Mouse (Mus musculus) hindbrain, embryonic 16.5 days (tissue): ENCODE results near the gene Frs3. TPM values are rescaled to one million over a fixed set of nuclear protein-coding genes. Genes with fewer than 3 reads are reported as not detected.

Experiments
- ATAC-seq: fragments of 200-750 bp; cut with Nextera tagmentation; 2 replicates; pipeline ENCODE4 v1.8.0; 2017; ENCODE audit warnings: moderate TSS enrichment, moderate library complexity
- H3K27ac ChIP-seq: fragments of 300-500 bp; sonication (generic); 2 replicates; pipeline ENCODE4 v1.5.1; 2014; ENCODE audit warnings: low read depth, mild to moderate bottlenecking, control low read depth, low read length, moderate library complexity
- H3K27me3 ChIP-seq: fragments of 300-500 bp; sonication (generic); replicated peaks from 2 replicates; pipeline ENCODE4 v1.6.1; 2014; ENCODE audit warnings: low read length; ENCODE audit not compliant: control insufficient read depth, insufficient read depth
- H3K36me3 ChIP-seq: fragments of 300-500 bp; sonication (generic); 2 replicates; pipeline ENCODE4 v1.6.1; 2014; ENCODE audit warnings: mild to moderate bottlenecking, low read length, moderate library complexity, mixed read lengths; ENCODE audit not compliant: control insufficient read depth, insufficient read depth
- H3K4me1 ChIP-seq: fragments of 300-500 bp; sonication (generic); 2 replicates; pipeline ENCODE4 v1.6.1; 2014; ENCODE audit warnings: low read depth, low read length; ENCODE audit not compliant: control insufficient read depth, insufficient read depth
- H3K4me2 ChIP-seq: fragments of 300-500 bp; sonication (generic); 2 replicates; pipeline ENCODE4 v1.6.1; 2014; ENCODE audit warnings: mild to moderate bottlenecking, low read length, control low read depth, moderate library complexity
- H3K4me3 ChIP-seq: fragments of 300-500 bp; sonication (generic); 2 replicates; pipeline ENCODE4 v1.5.1; 2014; ENCODE audit warnings: mild to moderate bottlenecking, low read length, control low read depth, moderate library complexity
- H3K9ac ChIP-seq: fragments of 300-500 bp; sonication (generic); 2 replicates; pipeline ENCODE4 v1.6.1; 2014; ENCODE audit warnings: low read depth, mild to moderate bottlenecking, control low read depth, low read length, moderate library complexity
- H3K9me3 ChIP-seq: fragments of 300-500 bp; sonication (generic); 2 replicates; pipeline ENCODE4 v1.6.1; 2014; ENCODE audit warnings: mild to moderate bottlenecking, low read length, moderate library complexity; ENCODE audit not compliant: control insufficient read depth
- WGBS: fragments of 180-500 bp; shearing (Covaris S2); extraction: QIAGEN DNeasy Blood & Tissue Kit; methylation state at CpG from one replicate; pipeline ENCODE4 v1.1.7; 2014; 5-methylcytosine and 5-hydroxymethylcytosine counted together
- polyA plus RNA-seq: library from polyadenylated mRNA; unstranded; fragments of >200 nt; fragmentation: Nextera tagmentation; extraction: Ambion mirVana; gene quantifications from 2 replicates; pipeline ENCODE4 v1.2.1, GENCODE M21; 2015

Frs3 gene
- polyA plus RNA-seq, 1 experiment from 2014 or later: 58.1 TPM

DNA sequence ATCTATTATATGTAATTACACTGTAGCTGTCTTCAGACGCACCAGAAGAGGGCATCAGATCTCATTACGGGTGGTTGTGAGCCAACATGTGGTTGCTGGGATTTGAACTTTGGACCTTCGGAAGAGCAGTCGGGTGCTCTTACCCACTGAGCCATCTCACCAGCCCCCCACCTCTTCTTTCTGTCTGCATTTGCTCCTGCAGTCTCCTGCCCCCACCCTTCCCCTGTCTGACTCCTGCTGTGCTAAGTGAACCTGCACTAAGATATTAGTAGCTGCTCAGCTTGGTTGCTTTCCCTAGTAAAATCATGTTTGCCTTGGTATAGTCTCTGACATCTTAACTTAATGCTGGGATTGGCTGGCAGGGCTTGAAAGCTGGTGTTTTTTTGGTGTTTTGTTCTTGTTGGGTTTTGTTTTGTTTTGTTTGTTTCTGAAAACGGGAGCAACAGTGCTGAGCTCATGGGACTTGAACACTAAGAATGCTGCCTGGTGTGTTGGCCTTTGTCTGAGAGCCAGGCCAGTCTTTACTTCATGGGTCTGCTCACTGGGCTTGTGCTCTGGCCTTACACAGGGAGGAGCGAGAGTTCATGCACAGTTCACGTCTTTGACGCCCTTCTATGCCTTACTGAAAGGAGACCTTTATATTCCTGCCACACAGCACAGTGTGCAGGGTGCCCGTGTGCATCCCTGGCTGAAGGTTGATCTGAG lies 25.7 kb upstream of the Frs3 start:
- peak; percentile 51; the same call in 1 of the 2 replicates for ATAC-seq
- Histone ChIP-seq H3K27ac (no peak overlapping the region), H3K9ac (no peak overlapping the region), H3K36me3 (no peaks in the 10 kb centered on the region), H3K4me3 (no peak overlapping the region), H3K4me1 (no peaks in the 10 kb centered on the region), H3K9me3 (no peaks in the 10 kb centered on the region), H3K27me3 (no peaks in the 10 kb centered on the region), H3K4me2 (no peak overlapping the region)
- 29% methylated on average over 9 of the region's 9 CpGs for WGBS

DNA sequence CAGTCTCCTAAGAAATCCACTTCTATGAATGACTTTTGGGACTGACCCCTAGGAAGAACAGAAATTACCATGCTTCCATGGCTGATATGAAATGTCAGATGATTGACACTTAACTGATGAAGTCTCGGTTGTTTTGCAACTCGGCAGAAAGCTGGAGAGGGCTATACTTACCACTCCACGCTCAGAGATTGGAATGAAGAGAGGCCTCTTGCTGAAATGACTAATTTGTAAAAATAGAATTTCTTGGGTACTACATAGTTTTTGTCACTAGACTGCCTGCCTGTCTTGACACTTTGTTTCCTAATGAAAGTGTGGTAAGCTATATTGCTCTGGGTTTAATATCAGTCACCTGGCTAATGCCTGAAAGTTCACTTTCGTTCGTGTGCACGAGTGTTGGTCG lies 24.4 kb upstream of the Frs3 start:
- no peak overlapping the region for H3K4me2 ChIP-seq
- no peaks in the 10 kb centered on the region for H3K36me3 ChIP-seq
- 85% methylated on average over 7 of the region's 7 CpGs for WGBS
- H3K9me3 ChIP-seq: no peaks in the 10 kb centered on the region
- peaks cover 2% of the 10 kb centered on the region; the same call in 1 of the 2 replicates for H3K4me1 ChIP-seq
- no peak for ATAC-seq
- no peak overlapping the region for H3K4me3 ChIP-seq
- H3K27me3 ChIP-seq: no peaks in the 10 kb centered on the region
- H3K27ac ChIP-seq: no peak overlapping the region
- H3K9ac ChIP-seq: no peak overlapping the region

DNA sequence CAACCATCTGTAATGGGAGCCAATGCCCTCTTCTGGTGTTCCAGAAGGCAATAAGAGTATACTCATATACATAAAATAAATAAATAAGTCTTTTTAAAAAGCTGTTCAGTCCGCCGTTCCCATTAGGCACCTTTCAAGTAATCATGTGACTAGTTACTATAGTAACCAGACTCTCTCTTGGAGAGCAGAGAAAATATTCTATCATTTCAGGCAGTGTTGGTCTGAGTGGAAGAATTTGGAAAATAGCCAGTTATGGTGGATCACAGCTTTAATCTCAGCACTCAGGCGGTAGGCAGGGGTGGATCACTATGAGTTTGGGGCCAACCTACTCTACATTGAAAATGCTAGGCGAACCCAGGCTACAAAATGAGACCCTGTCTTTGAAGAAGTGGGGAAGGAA lies 19.7 kb upstream of the Frs3 start:
- ATAC-seq: peak; percentile 41; the same call in 1 of the 2 replicates

DNA sequence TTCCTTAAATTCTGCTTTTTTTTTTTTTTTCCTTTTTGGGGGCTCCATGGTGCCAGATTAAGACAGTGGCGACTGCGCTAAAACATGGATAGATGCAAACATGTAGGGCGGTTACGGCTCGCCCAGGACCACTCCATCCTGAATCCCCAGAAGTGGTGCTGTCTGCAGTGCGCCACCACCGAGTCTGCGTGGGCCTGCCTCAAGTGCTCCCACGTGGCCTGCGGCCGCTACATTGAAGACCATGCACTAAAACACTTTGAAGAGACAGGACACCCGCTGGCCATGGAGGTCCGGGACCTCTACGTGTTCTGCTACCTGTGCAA lies 16.9 kb upstream of the Frs3 start:
- 22% methylated on average over 14 of the region's 14 CpGs for WGBS
- ATAC-seq: peak; percentile 35; the same call in 1 of the 2 replicates
- Histone ChIP-seq H3K9ac (peak overlapping the region; percentile 61), H3K4me1 (peaks cover 15% of the 10 kb centered on the region), H3K27ac (no peak overlapping the region), H3K4me2 (peak overlapping the region; percentile 84), H3K4me3 (peak overlapping the region; percentile 45), H3K36me3 (peaks cover 3% of the 10 kb centered on the region; the same call in 1 of the 2 replicates), H3K9me3 (no peaks in the 10 kb centered on the region), H3K27me3 (no peaks in the 10 kb centered on the region; the same call in none of the 2 replicates)

More for the DNA sequence above, 19.7 kb upstream of the Frs3 start:
- Histone ChIP-seq H3K36me3 (no peaks in the 10 kb centered on the region), H3K9ac (no peak overlapping the region), H3K27me3 (no peaks in the 10 kb centered on the region; the same call in none of the 2 replicates), H3K9me3 (no peaks in the 10 kb centered on the region), H3K4me3 (no peak overlapping the region), H3K4me1 (peaks cover 15% of the 10 kb centered on the region), H3K4me2 (no peak overlapping the region), H3K27ac (no peak overlapping the region)
- WGBS: 41% methylated on average over 4 of the region's 4 CpGs

DNA sequence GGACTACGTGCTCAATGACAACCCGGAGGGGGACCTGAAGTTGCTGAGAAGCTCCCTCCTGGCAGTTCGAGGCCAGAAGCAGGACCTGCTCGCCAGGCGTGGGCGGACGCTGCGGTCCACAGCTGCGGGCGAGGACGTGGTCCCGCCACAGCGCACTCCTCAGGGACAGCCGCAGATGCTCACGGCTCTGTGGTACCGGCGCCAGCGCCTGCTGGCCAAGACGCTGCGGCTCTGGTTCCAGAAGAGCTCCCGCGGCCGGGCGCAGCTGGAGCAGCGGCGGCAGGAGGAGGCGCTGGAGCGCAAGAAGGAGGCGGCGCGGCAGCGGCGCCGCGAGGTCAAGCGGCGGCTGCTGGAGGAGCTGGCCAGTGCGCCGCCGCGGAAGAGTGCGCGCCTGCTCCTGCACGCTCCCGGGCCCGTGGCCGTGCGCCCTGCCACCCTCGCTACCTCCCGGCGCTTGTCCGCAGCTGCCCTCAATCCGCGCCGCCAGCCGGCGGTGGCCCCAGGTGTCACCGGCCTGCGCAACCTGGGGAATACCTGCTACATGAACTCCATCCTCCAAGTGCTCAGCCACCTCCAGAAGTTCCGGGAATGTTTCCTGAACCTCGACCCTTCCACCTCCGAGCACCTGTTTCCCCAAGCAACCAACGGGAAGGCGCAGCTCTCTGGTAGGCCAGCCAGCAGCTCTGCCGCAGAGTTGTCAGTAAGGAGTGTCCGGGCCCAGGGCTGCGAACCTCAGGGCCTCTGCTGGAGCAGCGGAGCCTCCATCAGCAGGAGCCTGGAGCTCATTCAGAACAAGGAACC lies 16.3 kb upstream of the Frs3 start:
- Histone ChIP-seq H3K27ac (no peak overlapping the region), H3K9ac (peak overlapping the region; percentile 61), H3K4me1 (peaks cover 15% of the 10 kb centered on the region), H3K9me3 (no peaks in the 10 kb centered on the region), H3K4me2 (peak overlapping the region; percentile 84), H3K27me3 (no peaks in the 10 kb centered on the region; the same call in none of the 2 replicates), H3K4me3 (peak overlapping the region; percentile 45), H3K36me3 (peaks cover 4% of the 10 kb centered on the region; the same call in 1 of the 2 replicates)
- ATAC-seq: peak; percentile 49
- 6% methylated on average over 44 of the region's 68 CpGs for WGBS

DNA sequence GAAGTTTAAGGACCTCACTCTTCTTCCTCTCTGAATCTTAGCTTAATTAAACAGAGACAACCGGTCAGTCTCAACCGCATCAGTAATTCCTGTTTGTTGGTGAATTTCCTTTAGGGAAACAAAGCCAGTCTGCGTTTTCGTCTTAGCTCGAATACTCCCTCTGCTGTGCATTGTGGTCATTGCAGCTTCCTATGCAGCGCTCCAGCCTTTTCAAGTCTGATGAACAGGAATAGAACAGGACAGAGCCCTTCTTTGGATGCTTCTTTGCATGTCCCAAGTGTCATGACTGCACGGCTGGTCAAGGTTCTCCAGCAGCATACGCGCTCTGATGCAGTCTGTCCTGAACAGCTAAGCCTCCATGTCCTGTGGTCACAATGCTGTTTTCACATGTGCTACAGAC lies 12.2 kb upstream of the Frs3 start:
- ATAC-seq: no peak
- peaks cover 13% of the 10 kb centered on the region for H3K4me1 ChIP-seq
- no peak overlapping the region for H3K27ac ChIP-seq
- no peak overlapping the region for H3K4me2 ChIP-seq
- WGBS: 15% methylated on average over 9 of the region's 9 CpGs
- H3K4me3 ChIP-seq: no peak overlapping the region
- H3K9ac ChIP-seq: no peak overlapping the region
- no peaks in the 10 kb centered on the region for H3K9me3 ChIP-seq
- peaks cover 25% of the 10 kb centered on the region for H3K36me3 ChIP-seq
- H3K27me3 ChIP-seq: no peaks in the 10 kb centered on the region; the same call in 1 of the 2 replicates

DNA sequence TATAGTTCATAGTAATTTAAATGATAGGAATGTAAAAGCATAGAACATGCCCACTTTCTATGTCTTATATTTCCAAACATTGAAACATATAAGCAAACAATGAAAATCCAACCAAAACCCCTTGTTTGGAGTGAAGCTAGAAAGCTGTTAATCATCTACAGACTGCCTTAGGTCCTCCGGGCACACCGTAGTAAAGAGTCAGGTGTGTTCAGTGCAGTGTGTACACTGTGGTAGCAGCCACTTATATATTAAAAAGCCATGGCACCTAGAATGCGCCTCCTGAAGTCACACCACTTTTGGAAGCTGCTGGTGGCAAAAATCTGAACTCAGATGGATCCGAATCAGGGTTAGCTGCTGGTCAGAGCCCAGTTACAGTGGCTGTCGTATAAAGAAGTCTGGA lies 10.6 kb upstream of the Frs3 start:
- Histone ChIP-seq H3K4me1 (0 out of 2 replicates have a peak, but pooled peaks cover under 1% of the 10 kb centered on the region), H3K4me2 (no peak overlapping the region), H3K9me3 (no peaks in the 10 kb centered on the region), H3K4me3 (no peak overlapping the region), H3K9ac (no peak overlapping the region), H3K27ac (no peak overlapping the region), H3K36me3 (peaks cover 34% of the 10 kb centered on the region), H3K27me3 (no peaks in the 10 kb centered on the region; the same call in 1 of the 2 replicates)
- ATAC-seq: no peak
- 90% methylated on average over 5 of the region's 5 CpGs for WGBS

DNA sequence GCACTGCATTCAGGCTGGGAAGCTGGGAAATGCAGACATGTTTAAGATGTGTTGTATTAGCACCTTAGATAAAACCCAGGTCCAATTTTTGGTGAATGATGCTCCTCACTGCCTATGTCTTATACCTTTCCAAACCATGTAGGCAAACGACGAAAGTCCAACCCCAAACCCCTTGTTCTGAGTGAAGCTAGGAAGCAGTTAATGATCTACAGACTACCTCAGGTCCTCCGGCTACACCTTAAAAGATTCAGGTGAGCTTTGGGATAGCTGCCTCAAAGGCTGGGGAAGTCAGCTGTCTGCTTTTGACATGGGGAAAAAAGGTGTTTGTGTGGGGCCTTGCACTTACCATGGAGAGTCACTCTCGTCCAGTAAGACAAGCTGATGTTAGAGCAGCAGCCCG lies 10.1 kb upstream of the Frs3 start:
- Histone ChIP-seq H3K4me2 (no peak overlapping the region), H3K36me3 (peaks cover 36% of the 10 kb centered on the region), H3K9me3 (no peaks in the 10 kb centered on the region), H3K4me3 (no peak overlapping the region), H3K9ac (no peak overlapping the region), H3K27me3 (no peaks in the 10 kb centered on the region), H3K4me1 (no peaks in the 10 kb centered on the region), H3K27ac (no peak overlapping the region)
- ATAC-seq: no peak
- WGBS: 86% methylated on average over 5 of the region's 5 CpGs

DNA sequence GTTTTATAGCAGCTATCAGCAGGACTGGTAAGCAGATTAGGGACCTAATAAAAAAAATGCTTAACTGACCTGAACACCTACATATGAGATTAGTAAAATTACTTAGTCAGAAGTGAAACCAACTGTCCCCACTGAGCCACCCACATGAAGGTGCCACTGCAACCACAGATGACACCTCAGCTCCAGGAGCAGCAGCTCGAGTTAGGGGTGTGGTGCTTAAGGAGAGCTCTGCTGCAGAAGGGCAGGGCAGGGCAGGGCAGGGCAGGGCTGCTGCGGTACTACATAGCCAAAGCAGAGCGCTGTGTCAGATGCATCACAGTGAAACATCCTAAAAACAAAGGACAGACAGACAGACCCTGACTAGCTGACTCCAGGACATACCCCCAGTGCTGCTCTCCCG lies 6.0 kb upstream of the Frs3 start:
- H3K27me3 ChIP-seq: no peaks in the 10 kb centered on the region
- WGBS: 89% methylated on average over 4 of the region's 4 CpGs
- H3K27ac ChIP-seq: no peak overlapping the region
- no peak overlapping the region for H3K4me2 ChIP-seq
- no peak for ATAC-seq
- no peak overlapping the region for H3K9ac ChIP-seq
- no peak overlapping the region for H3K4me3 ChIP-seq
- no peaks in the 10 kb centered on the region for H3K9me3 ChIP-seq
- peaks cover 32% of the 10 kb centered on the region for H3K36me3 ChIP-seq
- H3K4me1 ChIP-seq: peaks cover 8% of the 10 kb centered on the region
